Mouse (Mus musculus) megakaryocyte, adult 5-6 weeks (primary cell): ENCODE data around the gene Cyp2t4. TPM values are rescaled to one million over a fixed set of nuclear protein-coding genes. Genes with fewer than 3 reads are reported as not detected.
A peak's percentile ranks its signal among the peaks of the same experiment; 100 is the strongest.

Experiments
- ATAC-seq: 2 replicates; pipeline ENCODE4 v1.8.0; 2016; ENCODE audit warnings: mild to moderate bottlenecking, inconsistent platforms; ENCODE audit not compliant: poor library complexity, severe bottlenecking
- total RNA-seq, 2 experiments: library from RNA; stranded (forward) in 1 of 2; stranded (reverse) in 1 of 2; fragments of 153-499, 151-499 nt in 1 of 2; fragments of 221-1000, 200-1000 nt in 1 of 2; gene quantifications; 2 replicates each; pipeline versions ENCODE4 v1.2.3 to v1.2.4; 2015 to 2017

The Cyp2t4 gene
- total RNA-seq, 2 experiments from 2014 or later: not detected

- ATAC-seq: no peak
These were observed 7.4 kb downstream of the Cyp2t4 start for GRCm38 (mm10) chr7:27160921-27161320.

DNA sequence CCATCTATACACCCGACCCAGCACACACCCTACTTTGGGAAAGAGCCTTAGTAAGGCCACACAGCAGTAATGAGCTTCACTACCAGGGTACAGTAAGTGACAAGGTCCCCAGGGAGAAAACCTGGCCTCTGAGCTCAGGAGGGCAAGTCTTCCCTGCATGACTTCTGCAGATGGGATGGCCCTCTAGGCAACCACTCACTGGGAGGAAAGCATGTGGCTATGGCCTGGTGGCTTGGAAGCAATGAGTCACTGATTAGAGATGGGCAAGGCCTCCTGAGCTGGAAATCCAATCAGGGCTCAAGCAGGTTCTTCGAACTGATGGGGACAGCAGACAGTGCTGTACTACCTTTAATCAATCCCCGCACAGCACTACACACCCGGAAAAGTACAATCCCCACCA is 8.2 kb downstream of the Cyp2t4 start:
- ATAC-seq: no peak

DNA sequence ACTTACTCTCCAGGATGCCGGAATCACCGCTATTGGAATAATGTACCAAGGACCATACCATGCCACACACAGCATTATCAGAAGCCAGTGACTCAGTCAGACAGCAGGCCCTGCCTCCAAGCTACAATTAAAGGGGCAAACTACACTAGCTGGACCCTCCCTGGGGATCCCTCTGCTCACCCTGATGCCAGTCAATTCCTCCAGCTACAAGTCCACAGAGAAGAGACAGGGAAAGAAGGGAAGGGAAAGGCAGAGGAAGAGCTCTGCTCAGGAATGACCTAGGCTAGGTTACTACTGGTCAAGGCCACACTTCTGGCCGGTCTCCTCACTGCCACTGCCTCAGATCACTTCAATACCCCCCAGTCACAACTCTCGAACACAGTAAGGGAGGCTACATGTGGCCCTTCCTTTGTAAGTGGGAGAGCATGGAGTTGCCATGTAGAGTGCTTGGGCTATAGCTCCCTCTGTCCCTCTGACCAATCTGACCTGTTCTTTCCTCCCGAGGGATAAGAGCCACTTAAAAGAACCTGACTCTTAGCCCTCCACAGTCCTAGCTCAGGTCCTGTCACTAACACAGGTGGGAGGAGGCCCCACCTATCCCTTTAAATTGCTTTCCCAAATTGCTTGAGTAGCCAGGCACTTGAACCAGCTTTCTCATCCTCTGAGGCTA is 9.4 kb downstream of the Cyp2t4 start:
- no peak for ATAC-seq

- ATAC-seq: no peak
These were observed 9.9 kb downstream of the Cyp2t4 start for GRCm38 (mm10) chr7:27163450-27163805.

- ATAC-seq: no peak
These were observed 10.8 kb downstream of the Cyp2t4 start for GRCm38 (mm10) chr7:27164112-27164947.

GRCm38 (mm10) chr7:27165007-27165655 is 11.6 kb downstream of the Cyp2t4 start:
- no peak for ATAC-seq

DNA sequence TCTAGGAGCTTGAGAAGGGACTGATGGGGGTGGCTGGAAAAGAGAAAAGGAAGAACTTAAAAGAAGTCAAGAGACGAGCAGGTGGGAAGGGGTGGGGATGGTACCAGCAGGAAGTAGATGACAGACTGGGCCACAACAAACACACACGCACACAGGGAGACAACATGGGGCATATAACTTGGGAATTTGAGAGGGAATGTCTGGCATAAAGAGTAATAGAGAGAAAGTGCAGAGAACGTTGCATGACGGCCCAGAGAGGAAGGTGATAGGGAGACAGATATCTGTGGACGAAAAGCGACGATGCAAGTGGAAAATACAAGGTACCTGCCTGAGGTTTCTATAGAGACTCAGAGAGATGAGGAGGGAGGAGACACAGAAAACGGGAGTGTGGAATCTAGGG is 12.2 kb downstream of the Cyp2t4 start:
- ATAC-seq: no peak

GRCm38 (mm10) chr7:27166229-27166613 is 12.7 kb downstream of the Cyp2t4 start:
- ATAC-seq: peak; percentile 77

- ATAC-seq: peak; percentile 69
These were observed 13.3 kb downstream of the Cyp2t4 start, which contains the start of gene Egln2 for GRCm38 (mm10) chr7:27166614-27167474. TSS of gene Egln2 (minus strand) at chr7:27166802.

DNA sequence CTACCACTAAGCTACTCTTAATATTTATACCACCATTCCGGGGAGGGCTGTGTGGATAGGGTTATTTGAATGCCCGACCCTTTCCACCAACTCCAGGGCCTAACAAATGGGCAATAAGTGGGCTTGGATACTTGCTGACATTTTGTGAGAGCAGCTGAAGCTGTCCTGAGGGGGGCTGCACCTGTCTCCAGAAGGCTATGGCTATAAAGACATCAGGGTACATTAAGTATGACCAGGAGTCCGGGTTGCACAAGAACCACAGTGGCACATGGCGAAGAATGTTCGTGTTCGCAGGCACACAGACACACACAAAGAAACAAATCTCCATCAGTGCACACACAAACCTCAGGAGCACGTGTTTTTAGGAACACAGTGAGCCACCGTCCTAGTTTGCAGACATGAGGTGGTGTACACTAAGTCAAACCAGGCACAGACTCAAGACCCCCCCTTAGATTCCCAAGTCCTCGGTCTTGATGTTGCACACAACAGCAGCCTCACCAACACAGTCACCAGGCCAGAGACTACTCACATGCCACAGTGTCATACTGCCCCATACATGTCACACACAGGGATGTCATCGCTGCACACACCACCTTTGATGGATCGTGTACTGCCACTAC is 14.1 kb downstream of the Cyp2t4 start:
- peak; percentile 4; the same call in 1 of the 2 replicates for ATAC-seq

DNA sequence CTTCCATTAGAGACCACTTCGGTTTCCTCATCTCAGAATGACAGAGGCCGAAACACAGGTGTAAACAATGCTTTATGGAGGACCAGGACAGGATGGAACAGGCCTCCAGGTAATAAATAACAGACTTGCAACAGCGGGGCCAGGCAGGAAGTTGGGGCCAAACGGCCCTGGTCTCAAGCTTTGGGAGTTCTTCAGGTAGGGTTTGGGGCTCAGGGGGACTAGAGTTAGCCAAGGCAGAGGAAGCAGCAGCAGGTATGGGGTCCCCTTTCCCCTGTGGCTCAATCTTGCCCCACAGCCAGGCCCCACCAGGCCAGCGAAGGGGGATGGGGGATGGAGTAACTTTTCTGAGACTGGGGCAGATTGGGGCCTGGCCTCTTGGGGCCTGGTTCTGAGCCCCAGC is 14.9 kb downstream of the Cyp2t4 start:
- ATAC-seq: no peak

- ATAC-seq: no peak
These were observed 17.5 kb downstream of the Cyp2t4 start for GRCm38 (mm10) chr7:27170981-27171380.

DNA sequence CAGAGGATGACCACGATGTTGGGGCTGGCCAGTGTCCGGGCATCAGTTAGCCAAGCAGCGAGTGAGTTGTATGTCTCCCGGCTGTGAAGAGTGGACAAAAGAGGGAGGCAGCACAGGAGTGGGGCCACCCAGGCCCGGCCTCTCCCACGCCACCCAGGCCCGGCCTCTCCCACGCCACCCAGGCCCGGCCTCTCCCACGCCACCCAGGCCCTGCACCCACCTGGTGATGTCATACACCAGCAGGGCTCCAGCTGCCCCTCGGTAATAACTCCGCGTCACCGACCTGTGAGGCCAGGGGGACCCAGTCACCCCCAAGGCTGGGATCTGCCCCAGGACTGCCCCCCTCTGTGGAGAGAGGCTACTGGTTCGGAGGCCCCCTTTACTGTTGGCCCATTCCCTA is 21.0 kb downstream of the Cyp2t4 start:
- no peak for ATAC-seq

- no peak for ATAC-seq
These were observed 21.4 kb downstream of the Cyp2t4 start for GRCm38 (mm10) chr7:27174896-27175295.

GRCm38 (mm10) chr7:27177942-27178323 is 24.4 kb downstream of the Cyp2t4 start:
- ATAC-seq: 0 out of 2 replicates have a peak, but pooled peaks have one; percentile 1

- peak; percentile 93 for ATAC-seq
These were observed 25.1 kb downstream of the Cyp2t4 start, which contains the start of gene Rab4b for GRCm38 (mm10) chr7:27178324-27179216. TSS of gene Rab4b (minus strand) at chr7:27178896.

DNA sequence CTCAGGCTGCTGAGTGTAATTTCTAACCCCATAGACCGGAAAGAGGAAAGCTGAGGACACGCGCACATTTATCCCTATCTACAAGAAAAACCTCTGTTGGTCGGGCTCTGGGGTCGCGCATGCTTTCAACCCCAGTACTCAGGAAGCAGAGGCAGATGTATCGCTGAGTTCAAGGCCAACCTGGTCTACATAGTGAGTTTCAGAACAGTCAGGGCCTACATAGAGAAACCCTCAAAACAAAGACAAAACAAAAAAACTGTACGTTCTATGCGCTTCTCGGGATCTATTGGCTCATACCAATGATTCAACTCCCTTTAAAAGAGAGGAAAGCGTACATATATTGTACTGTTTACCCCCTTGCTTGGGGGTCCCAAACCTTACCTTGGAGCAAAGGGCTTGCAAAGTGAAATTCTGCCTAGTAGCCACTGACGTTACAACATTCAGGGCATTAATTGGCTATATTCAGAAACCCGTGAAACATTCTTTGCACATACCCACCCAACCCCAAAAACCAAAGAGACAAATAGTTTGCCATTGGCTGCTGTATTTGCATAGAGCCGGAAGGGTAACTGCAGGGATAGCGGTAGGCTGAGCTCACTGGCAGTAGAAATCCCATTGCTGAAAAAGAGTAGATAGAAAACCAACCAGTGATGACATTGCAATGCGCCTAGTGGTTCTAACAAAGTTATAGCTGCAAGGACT is 25.9 kb downstream of the Cyp2t4 start:
- ATAC-seq: no peak

GRCm38 (mm10) chr7:27180036-27180435 is 26.5 kb downstream of the Cyp2t4 start:
- no peak for ATAC-seq
